Mouse (Mus musculus) kidney, postnatal 0 days (tissue): ENCODE measurements at regions not wholly inside any gene's neighbourhood (a gene's known extent, or its start where the extent isn't known, plus 50 kb on each side); places are given as distances from the start of the nearest gene placed in this dataset.

Experiments
- ATAC-seq: fragments of 200-750 bp; cut with Nextera tagmentation; replicated peaks from 2 replicates; pipeline ENCODE4 v1.8.0; 2017; ENCODE audit warnings: low read depth, moderate number of reproducible peaks, moderate TSS enrichment, moderate library complexity; ENCODE audit not compliant: low FRiP score
- DNase-seq: peaks from one replicate; pipeline ENCODE4 v3.0.0-alpha.2; 2016; ENCODE audit warnings: low spot score
- H3K27ac ChIP-seq: fragments of 300-500 bp; sonication (generic); 2 replicates; pipeline ENCODE4 v1.5.1; 2014; ENCODE audit warnings: mild to moderate bottlenecking
- H3K27me3 ChIP-seq: fragments of 300-500 bp; sonication (generic); 2 replicates; pipeline ENCODE4 v1.6.1; 2014; ENCODE audit warnings: low read length, mixed read lengths; ENCODE audit not compliant: insufficient read depth
- H3K36me3 ChIP-seq: fragments of 300-500 bp; sonication (generic); 2 replicates; pipeline ENCODE4 v1.6.1; 2014; ENCODE audit warnings: low read length, mixed read lengths; ENCODE audit not compliant: insufficient read depth
- H3K4me1 ChIP-seq: fragments of 300-500 bp; sonication (generic); replicated peaks from 2 replicates; pipeline ENCODE4 v1.6.1; 2014; ENCODE audit warnings: antibody characterized with exemption, low read length, mixed read lengths; ENCODE audit not compliant: insufficient read depth
- H3K4me2 ChIP-seq: fragments of 300-500 bp; sonication (generic); 2 replicates; pipeline ENCODE4 v1.6.1; 2014; ENCODE audit warnings: mild to moderate bottlenecking, low read length, moderate library complexity, mixed read lengths
- H3K4me3 ChIP-seq: fragments of 300-500 bp; sonication (generic); replicated peaks from 2 replicates; pipeline ENCODE4 v1.5.1; 2014; ENCODE audit warnings: low read depth, low read length
- H3K9ac ChIP-seq: fragments of 300-500 bp; sonication (generic); 2 replicates; pipeline ENCODE4 v1.6.1; 2014; ENCODE audit warnings: low read depth, low read length
- H3K9me3 ChIP-seq: fragments of 300-500 bp; sonication (generic); replicated peaks from 2 replicates; pipeline ENCODE4 v1.6.1; 2016; ENCODE audit warnings: low read length, inconsistent platforms, mixed read lengths
- CTCF ChIP-seq: IDR thresholded peaks from 2 replicates; pipeline ENCODE4 v1.5.1; 2016; ENCODE audit warnings: antibody characterized with exemption, low read depth, mild to moderate bottlenecking, moderate library complexity
- WGBS: fragments of 180-500 bp; shearing (Covaris S2); extraction: QIAGEN DNeasy Blood & Tissue Kit; methylation state at CpG from one replicate; pipeline ENCODE4 v1.1.7; 2014; 5-methylcytosine and 5-hydroxymethylcytosine counted together

DNA sequence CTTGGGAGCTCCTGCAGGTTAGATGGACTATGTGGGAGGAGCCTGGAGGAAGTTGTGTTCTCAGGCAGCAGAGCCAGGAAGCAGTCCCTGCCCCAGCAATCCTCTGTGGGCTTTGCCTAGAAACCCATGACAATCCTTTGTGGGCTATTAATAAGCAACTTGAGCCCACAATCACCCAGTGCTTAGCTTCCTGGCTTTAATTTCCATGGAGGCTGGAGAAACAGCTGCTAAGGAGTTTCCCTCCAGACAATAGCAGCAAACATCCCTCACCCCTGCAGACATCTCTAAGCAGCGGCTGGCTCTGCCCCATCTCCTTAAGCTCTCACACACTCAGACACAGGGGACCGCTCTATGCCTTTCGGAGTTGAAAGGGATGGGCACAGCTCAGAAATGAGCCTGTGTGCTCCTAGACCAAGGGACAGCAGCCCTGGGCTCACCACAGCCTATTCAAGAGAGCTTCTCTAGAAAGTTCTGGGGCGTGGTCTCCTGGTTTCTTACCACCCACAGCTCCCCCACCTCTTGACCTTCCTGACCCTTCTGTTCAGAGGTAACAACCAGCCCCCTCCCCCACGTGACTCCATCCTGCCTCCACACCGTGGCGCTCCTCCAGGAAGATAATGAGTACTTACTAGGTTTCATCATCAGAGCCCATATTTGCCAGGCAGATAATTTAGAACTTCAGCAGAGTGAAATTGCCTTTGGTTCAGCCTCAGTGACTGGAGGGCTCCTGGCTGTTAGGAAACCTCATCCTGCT is 112.6 kb upstream of the Tle3 start:
- ATAC-seq (no peak), DNase-seq (peak; percentile 66)
- Histone ChIP-seq H3K27ac (no peak overlapping the region), H3K36me3 (no peaks in the 10 kb centered on the region), H3K9ac (no peak overlapping the region), H3K4me1 (peaks cover 14% of the 10 kb centered on the region; the same call in 1 of the 2 replicates), H3K27me3 (no peaks in the 10 kb centered on the region), H3K9me3 (no peaks in the 10 kb centered on the region), H3K4me2 (no peak overlapping the region), H3K4me3 (no peak overlapping the region)
- WGBS = 9% methylated on average over 7 of the region's 7 CpGs
- TF ChIP-seq CTCF = peak; percentile 7; the same call in 1 of the 2 replicates

DNA sequence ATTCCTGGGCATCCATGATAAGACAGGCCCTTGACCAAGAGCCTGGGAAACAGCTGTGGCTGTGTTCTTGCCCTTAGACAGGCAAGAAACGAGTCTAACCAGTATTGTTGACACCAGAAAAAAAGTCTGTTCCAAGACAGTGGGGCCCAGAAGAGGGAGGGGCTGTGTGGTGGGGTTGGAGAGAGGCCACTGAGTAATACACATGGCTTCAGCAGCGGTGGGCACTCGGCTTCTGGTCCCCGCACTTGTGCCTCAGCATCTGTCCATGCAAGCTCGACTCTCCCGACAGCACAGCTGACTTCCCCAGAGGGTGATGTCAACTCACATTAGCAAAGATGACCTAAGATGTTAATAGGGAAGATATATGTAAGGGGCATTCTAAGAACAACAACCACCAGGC is 110.9 kb upstream of the Tle3 start:
- Histone ChIP-seq H3K36me3 (no peaks in the 10 kb centered on the region), H3K4me2 (no peak overlapping the region), H3K9ac (no peak overlapping the region), H3K4me3 (no peak overlapping the region), H3K27ac (no peak overlapping the region), H3K27me3 (no peaks in the 10 kb centered on the region), H3K4me1 (peaks cover 14% of the 10 kb centered on the region; the same call in 1 of the 2 replicates), H3K9me3 (no peaks in the 10 kb centered on the region)
- WGBS = 58% methylated on average over 6 of the region's 6 CpGs
- TF ChIP-seq CTCF = no peak
- DNase-seq = no peak
- no peak for ATAC-seq

DNA sequence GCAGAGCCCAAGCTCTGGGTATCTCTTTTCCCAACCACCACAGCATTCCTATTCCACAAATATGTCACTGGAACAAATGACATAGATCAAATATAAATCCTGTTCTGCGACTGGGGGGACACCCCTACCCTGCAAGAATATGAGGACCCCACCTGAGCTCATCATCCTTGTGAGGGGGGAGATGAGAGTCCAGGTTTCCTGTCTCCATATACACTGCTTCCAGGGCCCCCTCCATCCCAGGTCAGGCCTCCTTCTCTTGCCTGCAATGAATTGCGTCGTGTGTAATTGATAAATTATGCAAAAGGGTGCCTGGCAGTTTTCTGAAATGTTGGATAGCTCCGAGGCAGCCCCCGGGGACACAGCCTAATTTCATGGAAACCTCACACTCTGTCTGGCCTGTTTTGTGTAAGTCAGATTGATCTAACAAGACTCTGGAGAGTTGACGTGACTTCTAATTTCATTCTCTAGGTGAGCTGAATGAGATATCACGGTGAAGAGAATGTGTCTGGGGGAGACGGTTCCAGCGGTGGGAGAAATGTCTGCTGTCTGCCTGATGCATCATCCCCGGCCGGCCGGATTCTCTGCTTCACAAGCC is 110.3 kb upstream of the Tle3 start:
- DNase-seq (no peak), ATAC-seq (no peak)
- Histone ChIP-seq H3K4me3 (no peak overlapping the region), H3K4me2 (no peak overlapping the region), H3K9me3 (no peaks in the 10 kb centered on the region), H3K4me1 (peaks cover 14% of the 10 kb centered on the region; the same call in 1 of the 2 replicates), H3K27me3 (no peaks in the 10 kb centered on the region), H3K27ac (no peak overlapping the region), H3K36me3 (no peaks in the 10 kb centered on the region), H3K9ac (no peak overlapping the region)
- TF ChIP-seq CTCF = no peak
- 30% methylated on average over 12 of the region's 12 CpGs for WGBS

DNA sequence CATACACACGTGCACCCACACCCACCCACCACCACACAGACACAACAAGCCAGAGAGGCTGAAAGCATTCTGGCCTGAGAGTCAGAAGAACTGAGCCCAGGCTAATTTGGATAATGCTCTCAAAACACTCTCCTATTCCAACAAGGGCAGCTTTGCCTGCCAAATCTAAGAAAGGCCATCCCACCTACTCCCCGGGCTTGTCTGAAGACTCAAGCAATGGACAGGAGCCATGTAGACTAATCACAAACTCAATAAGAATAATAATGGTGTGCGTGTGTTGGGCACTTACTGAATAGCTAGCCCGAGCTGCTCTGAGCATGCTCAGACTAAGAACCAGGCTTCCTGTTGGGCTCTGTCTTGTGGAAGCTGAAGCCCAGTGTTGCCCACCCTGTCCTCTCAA is 108.8 kb upstream of the Tle3 start:
- TF ChIP-seq CTCF = no peak
- ATAC-seq = no peak
- H3K27me3 ChIP-seq = no peaks in the 10 kb centered on the region
- 76% methylated on average over 4 of the region's 4 CpGs for WGBS
- no peak overlapping the region for H3K27ac ChIP-seq
- DNase-seq = no peak
- H3K9ac ChIP-seq = no peak overlapping the region
- no peak overlapping the region for H3K4me3 ChIP-seq
- H3K4me2 ChIP-seq = no peak overlapping the region
- no peaks in the 10 kb centered on the region for H3K9me3 ChIP-seq
- H3K4me1 ChIP-seq = peaks cover 14% of the 10 kb centered on the region; the same call in 1 of the 2 replicates
- no peaks in the 10 kb centered on the region for H3K36me3 ChIP-seq

DNA sequence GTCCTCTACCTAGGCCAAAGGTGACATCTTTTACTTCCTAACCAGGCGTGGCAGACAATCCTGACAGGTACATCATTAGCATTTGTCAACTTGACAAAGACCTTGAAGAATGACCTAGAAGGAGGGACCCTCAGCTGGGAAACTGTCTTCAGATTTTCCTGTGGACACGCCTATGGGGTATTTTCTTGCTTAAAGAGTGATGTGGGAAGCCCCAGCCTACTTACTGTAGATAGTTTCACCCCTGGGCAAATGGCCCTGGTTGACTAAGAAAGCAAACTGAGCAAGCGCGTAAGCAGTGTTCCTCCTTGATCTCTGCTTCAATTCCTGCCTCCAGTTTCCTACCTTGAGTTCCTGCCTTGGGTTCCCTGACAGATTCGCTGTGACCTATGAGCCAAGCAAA is 106.7 kb upstream of the Tle3 start:
- no peak for ATAC-seq
- H3K27ac ChIP-seq = no peak overlapping the region
- H3K4me2 ChIP-seq = no peak overlapping the region
- no peaks in the 10 kb centered on the region for H3K36me3 ChIP-seq
- H3K27me3 ChIP-seq = no peaks in the 10 kb centered on the region
- no peak overlapping the region for H3K4me3 ChIP-seq
- no peak for DNase-seq
- H3K9me3 ChIP-seq = no peaks in the 10 kb centered on the region
- 89% methylated on average over 5 of the region's 5 CpGs for WGBS
- TF ChIP-seq CTCF = no peak
- no peak overlapping the region for H3K9ac ChIP-seq
- H3K4me1 ChIP-seq = 0 out of 2 replicates have a peak, but pooled peaks cover 6% of the 10 kb centered on the region

DNA sequence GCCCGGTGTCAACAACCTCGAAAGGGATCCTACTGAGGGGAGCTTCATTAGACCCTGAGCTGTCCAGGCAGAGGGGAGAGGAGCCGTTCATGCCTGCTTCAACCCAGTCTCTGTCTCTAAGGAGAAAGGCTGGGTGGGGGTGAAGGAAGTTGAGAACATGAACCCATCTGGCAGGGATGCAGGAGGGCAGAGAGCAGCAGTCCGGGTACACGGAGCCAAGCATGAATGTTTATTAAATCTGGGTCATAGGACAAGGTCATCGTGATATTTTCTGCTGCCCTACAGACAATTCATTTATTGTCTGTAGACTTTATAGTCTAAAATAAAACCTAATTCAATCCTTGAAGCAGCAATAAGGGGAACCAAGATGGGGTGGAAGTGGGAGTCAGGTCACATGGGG is 105.2 kb upstream of the Tle3 start:
- 70% methylated on average over 6 of the region's 6 CpGs for WGBS
- ATAC-seq (no peak), DNase-seq (no peak)
- Histone ChIP-seq H3K4me1 (no peaks in the 10 kb centered on the region), H3K27ac (no peak overlapping the region), H3K36me3 (no peaks in the 10 kb centered on the region), H3K9me3 (no peaks in the 10 kb centered on the region), H3K9ac (no peak overlapping the region), H3K27me3 (no peaks in the 10 kb centered on the region), H3K4me2 (no peak overlapping the region), H3K4me3 (no peak overlapping the region)
- no peak for TF ChIP-seq CTCF
